Mouse (Mus musculus) ES-Bruce4 (cell line): ENCODE measurements around the gene Obscn.

Experiments used
- CTCF ChIP-seq: IDR thresholded peaks from one replicate; pipeline ENCODE4 v1.8.1; 2011; ENCODE audit warnings: low read depth, low read length
- POLR2A ChIP-seq: IDR thresholded peaks from one replicate; pipeline ENCODE4 v1.8.1; 2011; ENCODE audit warnings: low read length; ENCODE audit not compliant: insufficient read depth

GRCm38 (mm10) chr11:59169807-59170206, 33.6 kb upstream of the Obscn start:
- TF ChIP-seq CTCF (no peak), POLR2A (no peak)
